Mouse (Mus musculus) 416B (cell line): ENCODE measurements around the gene Ppard.

Experiments used
- DNase-seq: peaks from one replicate; pipeline ENCODE4 v3.0.0; 2011; ENCODE audit warnings: low read depth

Gene Ppard

GRCm38 (mm10) chr17:28283199-28283598 lies 50.7 kb downstream of the Ppard start:
- DNase-seq = no peak

GRCm38 (mm10) chr17:28286133-28286532 lies 53.6 kb downstream of the Ppard start:
- no peak for DNase-seq

GRCm38 (mm10) chr17:28286964-28287363 lies 54.5 kb downstream of the Ppard start:
- DNase-seq = no peak

DNA sequence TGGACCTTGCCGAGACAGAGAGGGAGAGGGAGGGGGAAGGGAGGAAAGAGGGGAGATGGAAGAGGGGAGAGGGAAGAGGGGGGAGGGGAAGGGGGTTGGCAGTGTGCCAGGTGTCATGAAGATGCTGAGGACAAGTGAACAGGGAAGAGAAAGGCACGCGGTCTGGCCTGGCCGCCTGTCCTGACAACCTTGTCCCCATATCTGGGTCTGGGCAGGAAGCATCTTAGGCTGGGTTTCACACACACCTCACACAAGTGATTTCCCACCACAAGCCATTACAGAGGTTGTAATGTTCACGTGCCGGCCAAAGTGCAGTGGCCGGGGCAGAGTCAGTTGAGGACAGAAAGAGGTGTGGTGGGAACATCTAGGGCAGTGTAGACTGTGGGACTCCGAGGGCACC lies 55.1 kb downstream of the Ppard start:
- DNase-seq = peak; percentile 94

DNA sequence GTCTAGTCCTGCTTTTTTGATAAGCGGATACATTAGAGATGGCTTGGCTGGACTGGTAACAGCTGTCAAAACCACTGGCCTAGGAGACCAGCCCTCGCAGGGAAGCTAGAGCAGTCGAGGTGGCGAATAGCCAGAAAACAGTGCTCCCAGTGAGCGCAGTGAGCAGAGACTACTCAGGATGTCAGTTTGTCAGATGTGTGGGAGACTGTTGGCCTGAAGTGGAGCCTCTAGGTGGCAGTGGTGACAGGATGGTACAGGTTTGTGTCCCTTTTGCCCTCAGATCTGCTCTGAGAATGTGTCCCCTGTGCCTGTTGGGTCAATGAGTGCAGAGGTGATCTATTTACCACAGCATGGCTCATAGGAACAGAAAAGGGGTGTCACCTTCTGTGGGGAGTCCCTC lies 55.5 kb downstream of the Ppard start:
- DNase-seq = peak; percentile 92

GRCm38 (mm10) chr17:28290262-28290661 lies 57.8 kb downstream of the Ppard start:
- no peak for DNase-seq

GRCm38 (mm10) chr17:28290671-28291070 lies 58.2 kb downstream of the Ppard start:
- DNase-seq = peak; percentile 73

- peak; percentile 97 for DNase-seq
Measured at GRCm38 (mm10) chr17:28291346-28291745, 58.8 kb downstream of the Ppard start.

DNA sequence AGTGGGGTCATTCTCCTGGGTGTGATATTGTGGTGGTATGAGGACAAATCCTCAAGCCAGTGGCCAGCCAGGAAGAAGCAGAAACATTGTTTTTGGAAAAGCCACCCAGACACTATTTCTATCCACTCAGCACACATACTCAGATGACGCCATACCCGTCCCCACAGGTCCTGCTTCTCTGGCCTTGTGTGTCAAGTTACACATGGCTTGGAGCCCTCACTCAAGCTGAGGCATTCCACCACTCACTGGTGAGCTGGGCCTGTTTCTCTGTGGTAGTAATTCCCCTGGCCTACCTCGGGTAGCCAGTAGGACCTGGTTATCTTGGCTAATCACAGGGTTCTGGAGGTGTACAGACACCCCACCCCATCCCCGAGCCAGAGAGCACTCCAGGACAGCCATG lies 61.2 kb downstream of the Ppard start:
- DNase-seq = no peak

DNA sequence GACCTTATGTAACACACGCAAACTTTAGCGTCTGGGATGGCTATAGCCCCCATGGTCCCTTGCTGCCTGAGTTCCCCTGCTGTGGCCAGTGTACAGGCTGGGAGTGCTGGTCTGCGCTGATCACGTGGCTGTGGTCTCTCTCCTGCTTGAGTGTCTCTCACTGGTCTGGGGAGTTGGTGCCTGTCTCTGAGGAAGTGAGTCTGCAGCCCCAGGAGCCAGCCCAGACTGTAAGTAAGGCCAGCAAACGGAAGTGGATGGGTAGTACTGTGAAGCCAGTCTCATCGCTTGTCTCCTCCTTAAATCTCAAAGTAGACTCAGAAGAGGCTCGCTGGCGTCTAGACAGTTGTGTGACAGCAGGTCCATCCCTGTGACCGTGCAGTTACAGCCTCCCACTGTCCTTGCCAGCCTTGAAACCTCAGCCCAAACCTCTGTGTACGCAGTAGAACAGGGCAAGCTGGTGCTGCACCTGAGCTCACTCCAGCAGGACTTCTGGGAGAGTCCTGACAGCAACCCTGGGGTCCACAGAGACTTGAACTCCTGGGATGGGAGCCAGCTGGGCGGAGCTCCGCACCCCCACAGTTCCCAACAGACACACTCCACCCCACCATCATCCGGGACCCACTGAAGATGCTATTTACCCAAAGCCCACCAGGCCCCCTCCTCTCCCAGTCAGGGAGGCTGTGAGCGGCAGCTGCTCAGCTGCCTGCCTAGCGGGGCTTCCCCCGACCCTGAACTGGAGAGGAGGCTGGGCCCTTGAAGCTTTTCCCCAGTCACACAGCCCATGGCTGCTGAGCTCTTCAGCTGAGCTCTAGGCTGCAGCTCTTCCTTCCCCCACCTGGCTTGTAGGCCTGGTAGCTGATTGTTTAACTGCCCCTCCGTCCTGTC lies 62.2 kb downstream of the Ppard start:
- DNase-seq = peak; percentile 91

GRCm38 (mm10) chr17:28298888-28299287 lies 66.4 kb downstream of the Ppard start:
- DNase-seq = no peak

GRCm38 (mm10) chr17:28299669-28300320 lies 67.3 kb downstream of the Ppard start:
- no peak for DNase-seq

DNA sequence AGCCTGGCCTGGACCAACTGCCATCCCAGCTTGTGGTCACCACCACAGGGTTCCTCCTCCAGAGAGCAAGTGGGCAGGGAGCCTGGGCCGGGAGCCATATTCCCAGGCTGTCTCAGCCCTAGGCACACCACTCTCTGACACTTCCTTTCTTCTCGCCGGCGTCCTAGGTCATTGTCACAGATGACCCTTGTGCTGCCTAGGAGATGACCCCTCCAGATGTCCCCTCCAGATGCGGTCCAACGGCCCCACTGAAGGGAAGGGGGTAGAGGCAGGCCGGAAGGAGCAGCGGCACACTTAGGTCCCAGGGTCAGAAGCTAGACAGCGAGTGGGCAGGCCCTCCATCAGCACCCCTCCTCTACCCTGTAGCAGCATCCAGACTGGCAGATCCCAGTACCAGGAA lies 67.8 kb downstream of the Ppard start:
- DNase-seq = no peak

DNA sequence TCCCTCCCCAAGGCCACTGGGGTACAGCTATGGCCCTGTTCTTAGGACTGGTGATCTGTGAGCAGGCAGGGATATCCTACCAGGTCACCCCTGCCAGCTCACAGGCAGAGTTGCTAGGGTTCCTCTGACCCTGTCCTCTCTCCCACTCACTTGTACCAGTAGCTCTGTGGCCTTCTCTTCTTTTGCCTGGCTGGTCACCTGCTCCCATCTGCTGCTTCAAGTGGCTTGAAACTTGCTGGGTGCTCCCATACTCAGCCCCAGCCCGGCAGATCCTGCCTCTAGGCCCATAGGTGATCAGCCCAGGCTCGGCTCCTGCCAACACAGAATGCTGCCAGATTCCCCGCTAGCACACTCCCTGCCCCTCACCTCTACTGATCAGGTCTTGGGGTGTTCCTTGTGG lies 68.3 kb downstream of the Ppard start:
- DNase-seq = no peak

DNA sequence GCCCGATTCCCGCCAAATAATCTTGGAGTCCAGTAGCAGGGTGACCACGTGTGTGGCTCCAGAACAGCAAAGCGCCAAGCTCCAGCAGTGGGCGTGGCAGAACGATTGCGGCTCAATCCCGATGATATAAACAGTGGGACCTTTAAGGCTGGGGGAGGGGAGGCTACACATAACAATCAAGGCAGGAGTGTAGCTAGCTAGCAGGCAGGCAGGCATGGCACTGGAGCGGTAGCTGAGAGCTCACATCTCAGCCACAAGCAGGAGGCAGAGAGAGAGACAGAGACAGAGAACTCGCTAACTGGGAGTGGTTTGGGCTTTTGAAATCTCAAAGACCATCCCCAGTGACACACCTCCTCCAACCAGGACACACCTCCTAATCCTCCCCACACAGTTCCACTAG lies 72.7 kb downstream of the Ppard start:
- no peak for DNase-seq

DNA sequence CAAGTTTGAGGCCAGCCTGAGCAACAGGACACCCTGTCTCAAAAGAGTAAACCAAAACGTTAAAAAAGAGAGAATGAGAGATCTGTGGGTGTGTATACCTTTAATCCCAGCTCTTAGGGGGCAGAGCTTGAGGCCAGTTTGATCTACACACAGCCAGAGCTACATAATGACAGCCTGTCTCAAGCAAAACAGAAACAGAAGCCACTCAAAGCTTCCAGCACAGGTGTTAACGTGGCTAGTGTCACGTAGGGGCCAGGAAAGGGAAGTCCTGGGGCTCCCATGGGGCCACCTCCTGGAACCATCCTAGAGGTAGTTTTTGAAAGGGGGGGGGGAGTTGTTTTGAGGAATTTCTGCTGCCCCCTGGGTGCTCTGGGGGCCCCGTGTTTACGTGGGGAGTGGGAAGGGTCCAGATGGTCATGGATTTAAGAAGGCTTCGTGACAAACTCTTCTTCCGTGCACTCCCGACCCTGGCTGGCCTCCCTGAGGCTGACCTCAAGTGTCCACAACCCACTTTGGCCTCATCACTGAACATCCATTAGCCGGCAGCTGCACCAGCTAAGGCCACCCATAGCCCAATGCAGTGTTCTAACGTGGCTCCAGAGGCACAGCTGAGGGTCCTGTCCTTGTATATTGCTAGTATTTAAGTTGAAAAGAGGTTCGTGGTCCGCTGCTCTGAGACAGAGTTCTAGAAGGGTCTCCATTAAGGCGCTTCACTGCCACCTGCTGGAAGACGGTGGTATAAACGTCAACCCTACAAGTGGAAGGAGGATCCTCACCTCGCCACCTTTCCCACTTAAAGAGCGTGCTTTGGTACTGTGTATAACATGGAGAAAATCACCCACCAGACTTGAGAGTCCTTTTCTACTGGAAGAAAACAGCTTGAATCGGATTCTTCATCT lies 76.0 kb downstream of the Ppard start:
- peak; percentile 94 for DNase-seq

GRCm38 (mm10) chr17:28310831-28311230 lies 78.3 kb downstream of the Ppard start:
- peak; percentile 51 for DNase-seq

DNA sequence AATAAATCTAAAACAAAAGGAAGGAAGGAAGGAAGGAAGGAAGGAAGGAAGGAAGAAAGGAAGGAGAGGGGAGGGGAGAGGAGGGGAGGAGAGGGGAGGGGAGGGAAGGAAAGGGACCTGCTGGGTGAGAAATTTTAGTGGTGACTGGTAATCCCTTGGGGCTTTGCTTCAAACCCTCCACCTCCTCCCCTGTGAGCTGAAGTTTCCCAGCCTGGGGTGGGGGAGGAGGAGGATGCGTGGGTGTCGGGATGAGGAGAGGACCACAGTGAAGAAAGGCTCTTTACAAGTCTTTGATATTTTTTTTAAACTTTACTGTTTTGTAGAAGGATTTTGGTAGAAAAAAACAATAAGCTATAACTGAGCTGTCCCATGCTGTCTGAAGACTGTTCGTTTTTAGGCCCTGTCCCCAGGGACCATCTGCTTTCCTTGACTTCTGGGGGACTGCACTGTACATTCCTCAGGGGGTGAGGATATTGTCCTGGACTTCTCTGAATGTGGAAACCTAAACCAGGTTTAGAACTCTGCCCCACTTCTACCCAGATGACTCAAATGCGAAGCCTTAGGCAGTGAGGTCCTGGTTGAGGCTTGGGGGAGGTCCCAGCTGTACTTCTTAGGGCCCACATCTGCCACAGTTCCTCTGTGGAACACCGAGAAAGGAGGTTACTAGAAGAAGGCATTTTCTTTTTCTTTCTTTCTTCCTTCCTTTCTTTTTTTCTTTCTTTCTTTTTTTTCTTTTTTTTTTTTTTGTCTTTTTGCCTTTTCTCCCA lies 79.0 kb downstream of the Ppard start:
- DNase-seq = peak; percentile 41

DNA sequence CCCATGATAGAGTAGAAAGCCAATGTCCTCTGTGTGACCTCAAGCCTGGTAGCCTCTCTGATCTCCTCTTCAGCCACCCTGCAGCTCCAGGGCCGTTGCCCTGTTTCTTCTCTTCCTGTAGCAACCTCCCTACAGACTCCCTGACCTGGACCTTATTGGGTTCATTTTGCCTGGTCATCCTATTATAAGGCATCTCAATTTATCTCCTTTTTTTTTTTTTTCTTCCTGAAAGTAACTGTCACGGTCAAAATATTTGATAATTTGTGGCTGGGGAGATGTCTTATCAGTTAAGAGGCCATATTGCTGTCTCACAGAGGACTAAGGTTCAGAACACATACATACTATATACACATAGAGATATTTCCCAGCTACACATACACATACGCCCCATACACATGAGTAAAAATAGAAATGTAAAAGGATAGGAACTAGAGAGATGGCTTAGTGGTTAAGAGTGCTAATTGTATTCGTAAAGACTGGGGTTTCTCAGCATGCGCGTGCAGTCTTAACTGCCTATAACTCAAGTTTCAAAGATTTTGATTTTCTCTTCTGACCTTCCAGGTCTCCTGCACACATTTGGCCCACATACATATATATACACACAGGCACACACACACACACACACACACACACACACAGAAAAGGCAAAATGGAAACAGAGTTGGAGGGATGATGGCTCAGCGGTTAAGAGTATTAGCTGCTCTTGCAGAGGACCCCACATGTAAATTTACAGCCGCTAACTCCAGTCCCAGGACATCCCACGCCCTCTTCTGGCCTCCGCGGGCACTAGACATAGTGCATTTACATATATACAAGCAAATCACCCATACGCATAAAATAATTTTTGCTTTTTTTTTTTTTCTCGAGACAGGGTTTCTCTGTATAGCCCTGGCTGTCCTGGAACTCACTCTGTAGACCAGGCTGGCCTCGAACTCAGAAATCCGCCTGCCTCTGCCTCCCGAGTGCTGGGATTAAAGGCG lies 80.0 kb downstream of the Ppard start:
- DNase-seq = peak; percentile 91

- peak; percentile 100 for DNase-seq
Measured at GRCm38 (mm10) chr17:28313212-28313879, 80.8 kb downstream of the Ppard start, which contains the start of gene Fance. Fance (plus strand) TSS chr17:28313519.
